Mouse (Mus musculus): ENCODE results near the gene Cradd.

Cradd gene

DNA sequence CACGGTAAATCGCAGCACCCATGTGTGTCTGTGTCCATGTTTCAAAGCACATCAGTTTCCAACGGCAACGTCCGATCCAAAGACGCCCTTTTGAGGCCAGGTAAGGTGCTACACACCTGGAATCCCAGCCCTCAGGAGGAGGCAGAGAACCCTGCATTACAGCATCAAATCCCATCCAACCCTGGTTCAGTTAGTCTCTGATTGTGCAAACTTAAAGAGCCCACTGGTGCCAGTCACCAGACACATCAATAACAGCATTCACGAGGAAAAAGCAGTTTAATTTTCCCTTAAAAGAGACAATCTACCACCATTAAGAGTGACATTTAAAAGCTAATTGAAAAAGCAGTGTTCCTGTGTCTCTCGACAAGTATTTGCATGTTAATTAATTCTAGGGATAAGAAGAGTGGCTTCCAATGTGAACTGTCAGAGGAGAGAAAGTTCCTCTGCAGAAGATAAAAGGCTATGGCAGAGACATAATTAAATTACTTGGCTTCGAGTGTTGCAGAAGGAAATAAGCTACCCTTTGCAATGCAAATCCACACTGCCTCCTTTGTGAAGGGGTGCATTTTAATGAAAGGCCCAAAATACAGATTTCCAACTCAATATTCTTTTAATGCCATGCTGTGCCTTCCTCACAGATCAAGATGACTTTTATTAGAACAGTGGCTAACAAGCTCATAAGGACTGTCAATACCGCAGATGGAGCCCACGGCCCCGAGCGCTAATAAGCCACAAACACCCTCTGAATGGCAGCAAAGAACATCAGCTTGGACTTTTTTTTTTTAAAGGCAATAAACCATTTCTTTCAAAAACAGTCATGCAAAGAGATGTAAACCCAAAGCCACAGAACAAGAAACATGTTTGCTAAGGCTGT is 84.5 kb downstream of the Cradd start:
- DNase-seq (ENCODE audit: low spot score) = no peak

DNA sequence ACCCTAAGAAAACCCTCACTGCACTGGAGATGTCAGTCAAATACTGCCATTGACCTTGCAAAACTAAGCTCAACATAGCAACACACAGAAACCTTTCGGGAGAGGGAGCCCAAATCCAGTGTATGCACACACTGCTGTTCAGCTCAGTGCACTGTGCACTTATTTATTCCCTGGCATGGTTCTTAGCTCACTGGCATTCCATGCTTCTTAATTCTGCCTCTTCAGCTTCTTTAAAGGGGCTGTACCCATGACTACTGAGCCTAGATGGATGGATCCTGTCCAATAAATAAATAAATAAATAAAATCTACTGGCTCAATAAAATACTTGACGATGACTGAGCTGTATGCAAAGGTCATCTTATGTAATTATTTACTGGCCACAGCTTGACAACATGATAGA is 85.3 kb downstream of the Cradd start:
- no peak for DNase-seq (ENCODE audit: low spot score)

DNA sequence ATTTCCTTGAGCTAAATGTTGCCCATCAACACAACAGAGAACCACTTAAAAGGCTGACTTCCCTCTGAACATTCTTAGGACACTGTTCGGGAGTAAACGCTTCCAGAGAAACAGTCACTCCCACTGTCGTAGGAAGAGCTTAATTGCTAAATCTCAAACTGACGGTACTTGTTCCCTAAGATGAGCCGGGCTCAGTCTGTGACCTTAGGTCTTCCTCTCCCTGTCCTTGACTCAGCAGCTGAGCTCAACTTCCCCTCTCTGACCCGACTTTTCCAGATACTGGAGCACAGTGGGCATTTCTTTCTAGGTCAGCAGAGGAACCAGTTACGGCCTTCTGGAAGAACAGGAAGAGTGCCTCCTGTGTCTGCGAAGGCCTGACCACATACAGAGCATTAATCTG is 87.7 kb downstream of the Cradd start:
- DNase-seq (ENCODE audit: low spot score) = no peak

GRCm38 (mm10) chr10:95234661-95235060 is 89.3 kb downstream of the Cradd start:
- DNase-seq (ENCODE audit: low spot score) = no peak

DNA sequence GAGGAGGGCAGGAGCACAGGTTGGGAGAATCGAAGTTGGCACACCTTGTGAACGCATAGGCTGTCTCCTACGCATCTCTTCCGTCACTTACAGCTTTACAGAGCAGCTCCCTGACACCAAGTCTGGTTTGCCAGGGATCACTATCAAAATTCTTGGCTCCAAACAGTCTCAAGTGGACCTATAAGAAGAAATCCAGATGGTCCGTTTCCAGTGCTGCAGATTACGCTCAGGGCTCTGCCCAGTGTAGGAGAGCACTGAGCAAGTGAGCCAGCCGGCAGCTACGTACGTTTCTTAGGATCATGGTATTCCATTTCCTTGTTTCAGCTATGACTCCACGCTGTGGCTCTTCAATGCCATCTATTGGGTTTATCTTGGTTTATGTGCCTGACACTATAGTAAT is 90.9 kb downstream of the Cradd start:
- DNase-seq (ENCODE audit: low spot score) = no peak

- DNase-seq (ENCODE audit: low spot score) = no peak
These were observed 91.4 kb downstream of the Cradd start for GRCm38 (mm10) chr10:95232554-95232953.

- no peak for DNase-seq (ENCODE audit: low spot score)
These were observed 95.7 kb downstream of the Cradd start for GRCm38 (mm10) chr10:95228192-95228591.

- no peak for DNase-seq (ENCODE audit: low spot score)
These were observed 96.3 kb downstream of the Cradd start for GRCm38 (mm10) chr10:95227590-95227989.

GRCm38 (mm10) chr10:95226772-95227171 is 97.2 kb downstream of the Cradd start:
- DNase-seq (ENCODE audit: low spot score) = no peak

- no peak for DNase-seq (ENCODE audit: low spot score)
These were observed 98.9 kb downstream of the Cradd start for GRCm38 (mm10) chr10:95225006-95225405.

DNA sequence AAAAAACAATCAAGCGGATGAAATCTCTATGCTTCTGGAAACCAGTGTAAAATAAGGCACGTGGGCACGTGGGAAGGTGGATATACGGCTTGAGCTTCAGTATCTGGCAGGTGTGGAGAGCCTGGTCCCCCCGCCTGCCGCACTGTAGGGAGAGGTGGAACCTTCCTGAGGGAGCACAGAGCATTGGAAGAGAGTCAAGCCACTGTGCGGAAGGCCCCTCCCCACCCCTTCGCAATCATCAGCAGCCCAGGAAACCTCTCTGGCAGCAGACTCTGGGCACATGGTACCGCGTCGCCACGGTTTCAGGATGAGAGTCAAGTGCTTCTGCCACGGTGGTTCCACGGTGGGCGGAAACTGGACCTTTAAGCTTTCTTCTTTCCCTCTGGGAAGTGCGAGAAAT is 100.7 kb downstream of the Cradd start:
- DNase-seq (ENCODE audit: low spot score) = no peak

- no peak for DNase-seq (ENCODE audit: low spot score)
These were observed 102.0 kb downstream of the Cradd start for GRCm38 (mm10) chr10:95221914-95222313.

DNA sequence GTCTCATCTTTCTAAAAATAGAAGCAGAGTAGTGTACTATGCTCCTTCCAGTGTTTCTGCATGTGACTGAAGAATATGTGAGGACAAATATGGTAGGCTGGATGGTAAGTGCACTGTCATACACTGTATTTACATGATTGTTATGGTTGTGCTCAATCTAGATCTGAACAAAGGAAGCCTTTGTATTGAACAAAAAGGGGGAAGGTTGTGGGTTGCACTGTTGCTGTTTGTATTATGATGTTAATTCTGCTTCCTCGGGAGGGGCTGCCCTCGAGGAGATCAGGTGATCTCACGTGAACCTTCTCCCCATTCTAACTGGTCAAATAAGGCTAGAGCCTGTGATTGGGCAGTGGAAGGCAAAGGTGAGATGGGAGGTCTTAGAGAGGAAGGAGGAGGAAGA is 103.4 kb downstream of the Cradd start:
- DNase-seq (ENCODE audit: low spot score) = no peak

- no peak for DNase-seq (ENCODE audit: low spot score)
These were observed 105.3 kb downstream of the Cradd start for GRCm38 (mm10) chr10:95218683-95219060.

DNA sequence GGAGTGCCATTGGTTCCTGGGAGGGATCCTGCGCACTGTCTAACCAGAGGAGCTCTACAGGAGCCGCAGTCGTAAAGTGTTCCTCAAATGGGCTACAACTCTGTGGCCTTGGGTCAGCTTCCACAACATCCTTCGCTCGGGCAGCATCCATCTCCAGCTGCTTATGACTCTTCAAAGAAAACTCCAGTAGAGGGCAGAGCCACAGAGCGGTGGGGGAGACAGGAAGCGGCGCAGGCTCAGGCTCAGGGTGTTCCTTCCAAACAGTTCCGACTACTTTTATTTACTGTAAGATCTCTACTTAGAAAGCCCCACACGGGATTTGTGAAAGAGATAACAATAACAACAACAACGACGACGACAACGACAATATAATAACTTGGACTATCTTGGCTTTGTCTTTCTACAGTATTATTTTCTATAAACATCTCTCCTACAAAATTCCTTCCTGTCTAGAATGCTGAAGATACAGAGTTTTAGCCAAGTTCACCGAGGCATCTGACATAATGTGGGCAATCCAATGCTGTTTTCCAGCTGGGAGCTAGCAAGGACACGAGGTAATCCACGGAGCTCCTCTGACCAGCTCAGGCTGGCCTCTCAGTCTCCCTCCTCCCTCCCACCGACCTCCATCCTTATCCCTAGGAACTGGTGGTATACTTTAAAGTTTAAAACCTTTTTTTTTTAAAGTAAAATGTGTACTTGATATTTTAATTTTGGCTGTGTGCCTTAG is 105.8 kb downstream of the Cradd start:
- DNase-seq (ENCODE audit: low spot score) = no peak

GRCm38 (mm10) chr10:95215324-95215723 is 108.6 kb downstream of the Cradd start:
- no peak for DNase-seq (ENCODE audit: low spot score)

DNA sequence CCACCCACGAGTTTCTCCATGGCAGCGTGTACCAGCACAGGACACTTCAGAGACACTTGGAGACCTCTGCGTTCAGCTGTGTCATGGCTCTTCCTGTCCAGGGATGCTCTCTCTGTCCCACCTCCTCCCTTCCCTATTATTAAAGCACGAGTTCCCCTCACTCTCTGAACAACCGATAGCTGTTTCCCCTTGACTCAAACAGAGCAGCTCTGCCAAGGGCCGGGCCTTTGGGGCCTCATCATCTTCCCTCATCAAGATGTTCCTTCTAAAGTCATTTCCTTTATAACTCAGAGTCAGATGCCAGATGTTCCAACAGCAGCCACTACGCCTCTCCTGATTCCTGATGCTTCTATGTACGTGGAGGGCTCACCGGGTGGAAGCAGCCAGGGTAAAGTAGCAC is 110.1 kb downstream of the Cradd start:
- no peak for DNase-seq (ENCODE audit: low spot score)

DNA sequence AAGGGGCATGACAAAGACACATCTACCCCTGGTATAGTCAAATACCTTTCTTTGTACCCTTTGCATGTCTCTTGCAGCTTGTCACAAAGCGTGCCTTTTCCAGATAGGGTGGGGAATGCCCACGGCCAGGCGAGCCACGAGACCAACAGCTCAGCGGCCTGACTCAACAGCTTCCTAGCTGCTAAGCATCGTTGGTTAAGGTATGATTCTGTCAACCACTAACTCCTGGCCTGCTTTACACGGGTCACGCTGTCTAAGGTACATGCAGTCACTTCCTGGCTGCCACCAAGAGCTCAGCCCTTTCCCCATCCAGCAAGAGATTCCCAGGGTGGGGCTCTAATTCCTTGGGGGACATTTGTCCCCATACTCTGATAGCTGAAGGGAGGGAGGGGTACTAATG is 110.6 kb downstream of the Cradd start:
- no peak for DNase-seq (ENCODE audit: low spot score)

DNA sequence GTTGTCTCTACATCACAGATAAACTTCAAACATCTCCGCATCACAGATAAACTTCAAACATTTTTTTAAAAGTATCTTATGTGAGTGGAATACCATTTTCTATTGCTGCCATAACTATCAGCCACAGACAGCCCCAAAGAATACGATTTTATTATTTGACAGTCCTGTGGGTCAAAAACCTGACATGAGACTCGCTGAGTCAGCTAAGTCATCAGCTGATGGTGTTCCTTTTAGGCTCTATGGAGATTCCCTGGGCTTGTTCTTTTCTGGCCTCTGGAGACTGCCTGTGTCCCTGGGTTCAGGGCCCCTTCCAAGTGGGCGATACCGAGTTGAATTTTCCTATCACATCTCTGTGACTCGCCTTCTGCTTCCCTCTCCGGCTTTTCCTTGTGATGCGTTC is 112.3 kb downstream of the Cradd start:
- DNase-seq (ENCODE audit: low spot score) = no peak

GRCm38 (mm10) chr10:95210664-95211372 is 113.1 kb downstream of the Cradd start:
- no peak for DNase-seq (ENCODE audit: low spot score)

- DNase-seq (ENCODE audit: low spot score) = no peak
These were observed 113.8 kb downstream of the Cradd start for GRCm38 (mm10) chr10:95210167-95210566.

- no peak for DNase-seq (ENCODE audit: low spot score)
These were observed 116.5 kb downstream of the Cradd start for GRCm38 (mm10) chr10:95207423-95207822.

GRCm38 (mm10) chr10:95201514-95201913 is 122.4 kb downstream of the Cradd start:
- DNase-seq (ENCODE audit: low spot score) = no peak

Data from urinary bladder, postnatal 10 days (tissue).